Mouse (Mus musculus): ENCODE data around the gene Pcnx2.

The Pcnx2 gene

GRCm38 (mm10) chr8:125822065-125822464, 76.1 kb downstream of the Pcnx2 start:
- no peak for DNase-seq (ENCODE audit: low spot score in 2 of 2)

- peak in 1 of 2 experiments; percentile 13 for DNase-seq (ENCODE audit: low spot score in 2 of 2)
Observed at GRCm38 (mm10) chr8:125819797-125820196, 78.3 kb downstream of the Pcnx2 start.

- DNase-seq (ENCODE audit: low spot score in 2 of 2) = no peak
Observed at GRCm38 (mm10) chr8:125818796-125819195, 79.3 kb downstream of the Pcnx2 start.

- no peak for DNase-seq (ENCODE audit: low spot score in 2 of 2)
Observed at GRCm38 (mm10) chr8:125816742-125817141, 81.4 kb downstream of the Pcnx2 start.

GRCm38 (mm10) chr8:125808826-125809225, 89.3 kb downstream of the Pcnx2 start:
- DNase-seq (ENCODE audit: low spot score in 2 of 2) = no peak

- no peak for DNase-seq (ENCODE audit: low spot score in 2 of 2)
Observed at GRCm38 (mm10) chr8:125807905-125808310, 90.2 kb downstream of the Pcnx2 start.

GRCm38 (mm10) chr8:125806459-125806858, 91.7 kb downstream of the Pcnx2 start:
- DNase-seq (ENCODE audit: low spot score in 2 of 2) = no peak

- no peak for DNase-seq (ENCODE audit: low spot score in 2 of 2)
Observed at GRCm38 (mm10) chr8:125796970-125797369, 101.1 kb downstream of the Pcnx2 start.

GRCm38 (mm10) chr8:125795341-125795740, 102.8 kb downstream of the Pcnx2 start:
- DNase-seq (ENCODE audit: low spot score in 2 of 2) = no peak

- DNase-seq (ENCODE audit: low spot score in 2 of 2) = no peak
Observed at GRCm38 (mm10) chr8:125792816-125793455, 105.2 kb downstream of the Pcnx2 start.

- no peak for DNase-seq (ENCODE audit: low spot score in 2 of 2)
Observed at GRCm38 (mm10) chr8:125786886-125787285, 111.2 kb downstream of the Pcnx2 start.

GRCm38 (mm10) chr8:125782161-125782560, 116.0 kb downstream of the Pcnx2 start:
- DNase-seq (ENCODE audit: low spot score in 2 of 2) = no peak

- DNase-seq (ENCODE audit: low spot score in 2 of 2) = no peak
Observed at GRCm38 (mm10) chr8:125779656-125780055, 118.5 kb downstream of the Pcnx2 start.

GRCm38 (mm10) chr8:125778919-125779318, 119.2 kb downstream of the Pcnx2 start:
- no peak for DNase-seq (ENCODE audit: low spot score in 2 of 2)

- DNase-seq (ENCODE audit: low spot score in 2 of 2) = no peak
Observed at GRCm38 (mm10) chr8:125777478-125778164, 120.5 kb downstream of the Pcnx2 start.

- no peak for DNase-seq (ENCODE audit: low spot score in 2 of 2)
Observed at GRCm38 (mm10) chr8:125776800-125777199, 121.3 kb downstream of the Pcnx2 start.

- DNase-seq (ENCODE audit: low spot score in 2 of 2) = no peak
Observed at GRCm38 (mm10) chr8:125776314-125776713, 121.8 kb downstream of the Pcnx2 start.

- DNase-seq (ENCODE audit: low spot score in 2 of 2) = no peak
Observed at GRCm38 (mm10) chr8:125775031-125775430, 123.1 kb downstream of the Pcnx2 start.

GRCm38 (mm10) chr8:125773281-125773803, 124.8 kb downstream of the Pcnx2 start:
- DNase-seq (ENCODE audit: low spot score in 2 of 2) = no peak

- DNase-seq (ENCODE audit: low spot score in 2 of 2) = no peak
Observed at GRCm38 (mm10) chr8:125772300-125772699, 125.8 kb downstream of the Pcnx2 start.

- no peak for DNase-seq (ENCODE audit: low spot score in 2 of 2)
Observed at GRCm38 (mm10) chr8:125768079-125768478, 130.0 kb downstream of the Pcnx2 start.

GRCm38 (mm10) chr8:125763066-125763786, 134.9 kb downstream of the Pcnx2 start:
- DNase-seq (ENCODE audit: low spot score in 2 of 2) = no peak
